Mouse (Mus musculus) brain, embryonic 14.5 days (tissue): ENCODE results near the gene Foxj3.

Source experiments
- CTCF ChIP-seq: fragments of 200-500 bp; IDR thresholded peaks from 2 replicates; pipeline ENCODE4 v1.5.1; 2012; ENCODE audit warnings: inconsistent platforms, mild to moderate bottlenecking, moderate library complexity, borderline replicate concordance; ENCODE audit not compliant: insufficient read depth, insufficient read length; ENCODE audit errors: extremely low read depth
- POLR2A ChIP-seq: fragments of 200-500 bp; IDR thresholded peaks from 2 replicates; pipeline ENCODE4 v1.6.1; 2012; ENCODE audit warnings: mild to moderate bottlenecking, inconsistent platforms, borderline replicate concordance; ENCODE audit not compliant: poor library complexity, insufficient read depth, insufficient read length, severe bottlenecking; ENCODE audit errors: extremely low read depth

DNA sequence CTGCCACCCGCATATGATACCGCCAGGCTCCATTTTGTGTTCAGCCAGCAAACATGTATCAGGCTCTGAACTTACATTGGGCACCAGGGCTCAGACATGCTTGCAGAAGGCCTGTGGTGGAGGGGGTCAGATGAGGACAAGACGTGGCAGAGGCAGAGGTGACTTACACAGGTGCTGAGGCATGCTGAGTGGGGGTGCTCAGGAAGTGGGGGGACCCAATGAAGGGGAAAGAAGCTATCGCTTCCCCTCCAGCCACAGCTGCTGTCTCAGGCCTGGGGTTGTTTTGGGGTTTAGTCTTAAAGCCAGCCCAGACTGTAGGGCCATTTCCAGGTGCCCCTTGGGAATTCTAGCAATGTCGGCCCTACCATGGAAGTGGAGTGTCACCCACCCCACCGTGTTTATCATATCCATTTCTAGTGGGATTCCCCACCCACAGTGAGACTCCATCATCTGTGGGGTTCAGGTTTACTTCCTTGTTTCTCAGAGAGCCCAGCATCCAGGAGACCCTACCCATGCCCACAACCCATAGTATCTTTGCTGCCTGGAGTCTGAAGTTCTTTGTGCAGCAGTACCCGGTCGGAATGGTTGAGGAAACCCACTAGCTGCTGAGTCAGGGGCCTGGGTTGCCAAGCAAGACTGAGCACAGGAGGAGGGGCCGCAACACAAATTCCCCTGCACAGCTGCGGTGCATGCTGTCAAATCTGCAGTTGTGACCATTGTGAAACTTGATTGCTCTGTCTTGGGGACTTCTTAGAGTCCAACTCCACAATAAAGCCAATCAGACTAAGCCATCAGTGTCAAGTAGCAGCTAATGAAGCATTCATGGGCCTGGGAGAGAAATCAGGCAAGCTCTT lies 132.8 kb downstream of the Foxj3 start:
- TF ChIP-seq CTCF (no peak), POLR2A (no peak)
